Mouse (Mus musculus): Measurements from ENCODE around the gene Stxbp2. TPM values are rescaled to one million over a fixed set of nuclear protein-coding genes. Genes with fewer than 3 reads are reported as not detected.

The Stxbp2 gene
- polyA plus RNA-seq, 1 experiment, result 285 TPM

GRCm38 (mm10) chr8:3625445-3625844 is 5.3 kb upstream of the Stxbp2 start, which contains the start of gene Pcp2:
Gene Pcp2, minus strand, starts transcription at chr8:3625545.
- peaks cover 2% of the 10 kb centered on the region; the same call in 1 of the 2 replicates for H3K4me1 ChIP-seq (ENCODE audit: control insufficient read depth, insufficient read depth, low read length)
- TF ChIP-seq POLR2A (IDR thresholded peaks at IDR 0.05; ENCODE audit: extremely low read depth, insufficient read depth, low read length) (no peak), CTCF (IDR thresholded peaks at IDR 0.05; ENCODE audit: extremely low read depth, insufficient read depth, low read length) (no peak)

GRCm38 (mm10) chr8:3626971-3627370 is 3.8 kb upstream of the Stxbp2 start:
- H3K27ac ChIP-seq (ENCODE audit: insufficient read depth, low read length), result no peak overlapping the region
- H3K4me1 ChIP-seq (ENCODE audit: control insufficient read depth, insufficient read depth, low read length), result peaks cover 2% of the 10 kb centered on the region; the same call in 1 of the 2 replicates
- no peak overlapping the region for H3K4me3 ChIP-seq (ENCODE audit: insufficient read depth, low read length)
- TF ChIP-seq CTCF (IDR thresholded peaks at IDR 0.05; ENCODE audit: extremely low read depth, insufficient read depth, low read length), result no peak
- no peak for TF ChIP-seq POLR2A (IDR thresholded peaks at IDR 0.05; ENCODE audit: extremely low read depth, insufficient read depth, low read length)

More at GRCm38 (mm10) chr8:3625445-3625844, 5.3 kb upstream of the Stxbp2 start, which contains the start of gene Pcp2:
- Histone ChIP-seq H3K27ac (ENCODE audit: insufficient read depth, low read length) (no peak within 1 kb of the TSS), H3K4me3 (ENCODE audit: insufficient read depth, low read length) (no peak within 1 kb of the TSS)

- H3K4me1 ChIP-seq (ENCODE audit: control insufficient read depth, insufficient read depth, low read length), result no peaks in the 10 kb centered on the region
- no peak for TF ChIP-seq POLR2A (IDR thresholded peaks at IDR 0.05; ENCODE audit: extremely low read depth, insufficient read depth, low read length)
- peak; percentile 38; the same call in 1 of the 2 replicates for TF ChIP-seq CTCF (IDR thresholded peaks at IDR 0.05; ENCODE audit: extremely low read depth, insufficient read depth, low read length)
- no peak overlapping the region for H3K27ac ChIP-seq (ENCODE audit: insufficient read depth, low read length)
- H3K4me3 ChIP-seq (ENCODE audit: insufficient read depth, low read length), result no peak overlapping the region
Measured at GRCm38 (mm10) chr8:3628014-3628413, 2.7 kb upstream of the Stxbp2 start.

GRCm38 (mm10) chr8:3631478-3631875 is 722 bp downstream of the Stxbp2 start:
- TF ChIP-seq POLR2A (IDR thresholded peaks at IDR 0.05; ENCODE audit: extremely low read depth, insufficient read depth, low read length) (no peak), CTCF (IDR thresholded peaks at IDR 0.05; ENCODE audit: extremely low read depth, insufficient read depth, low read length) (no peak)
- Histone ChIP-seq H3K4me1 (ENCODE audit: control insufficient read depth, insufficient read depth, low read length) (no peaks in the 10 kb centered on the region), H3K27ac (ENCODE audit: insufficient read depth, low read length) (no peak overlapping the region), H3K4me3 (ENCODE audit: insufficient read depth, low read length) (peak overlapping the region; percentile 49)

GRCm38 (mm10) chr8:3645804-3646203 is 15.0 kb downstream of the Stxbp2 start:
- no peak for TF ChIP-seq CTCF (IDR thresholded peaks at IDR 0.05; ENCODE audit: extremely low read depth, insufficient read depth, low read length)
- no peak for TF ChIP-seq POLR2A (IDR thresholded peaks at IDR 0.05; ENCODE audit: extremely low read depth, insufficient read depth, low read length)

GRCm38 (mm10) chr8:3646824-3647531 is 16.2 kb downstream of the Stxbp2 start:
- Histone ChIP-seq H3K4me1 (ENCODE audit: control insufficient read depth, insufficient read depth, low read length) (no peaks in the 10 kb centered on the region), H3K27ac (ENCODE audit: insufficient read depth, low read length) (no peak overlapping the region), H3K4me3 (ENCODE audit: insufficient read depth, low read length) (no peak overlapping the region)
- no peak for TF ChIP-seq CTCF (IDR thresholded peaks at IDR 0.05; ENCODE audit: extremely low read depth, insufficient read depth, low read length)
- TF ChIP-seq POLR2A (IDR thresholded peaks at IDR 0.05; ENCODE audit: extremely low read depth, insufficient read depth, low read length), result no peak

More at GRCm38 (mm10) chr8:3645804-3646203, 15.0 kb downstream of the Stxbp2 start:
- H3K4me3 ChIP-seq (ENCODE audit: insufficient read depth, low read length), result no peak overlapping the region
- H3K4me1 ChIP-seq (ENCODE audit: control insufficient read depth, insufficient read depth, low read length), result no peaks in the 10 kb centered on the region
- no peak overlapping the region for H3K27ac ChIP-seq (ENCODE audit: insufficient read depth, low read length)

GRCm38 (mm10) chr8:3647561-3647960 is 16.8 kb downstream of the Stxbp2 start:
- Histone ChIP-seq H3K4me1 (ENCODE audit: control insufficient read depth, insufficient read depth, low read length) (no peaks in the 10 kb centered on the region), H3K4me3 (ENCODE audit: insufficient read depth, low read length) (no peak overlapping the region), H3K27ac (ENCODE audit: insufficient read depth, low read length) (no peak overlapping the region)
- TF ChIP-seq POLR2A (IDR thresholded peaks at IDR 0.05; ENCODE audit: extremely low read depth, insufficient read depth, low read length) (no peak), CTCF (IDR thresholded peaks at IDR 0.05; ENCODE audit: extremely low read depth, insufficient read depth, low read length) (no peak)

- Histone ChIP-seq H3K4me3 (ENCODE audit: insufficient read depth, low read length) (no peak overlapping the region), H3K4me1 (ENCODE audit: control insufficient read depth, insufficient read depth, low read length) (no peaks in the 10 kb centered on the region), H3K27ac (ENCODE audit: insufficient read depth, low read length) (no peak overlapping the region)
- TF ChIP-seq POLR2A (IDR thresholded peaks at IDR 0.05; ENCODE audit: extremely low read depth, insufficient read depth, low read length) (no peak), CTCF (IDR thresholded peaks at IDR 0.05; ENCODE audit: extremely low read depth, insufficient read depth, low read length) (no peak)
Measured at GRCm38 (mm10) chr8:3648268-3648667, 17.5 kb downstream of the Stxbp2 start.

- H3K27ac ChIP-seq (ENCODE audit: insufficient read depth, low read length), result no peak overlapping the region
- no peak overlapping the region for H3K4me3 ChIP-seq (ENCODE audit: insufficient read depth, low read length)
- H3K4me1 ChIP-seq (ENCODE audit: control insufficient read depth, insufficient read depth, low read length), result no peaks in the 10 kb centered on the region
- TF ChIP-seq CTCF (IDR thresholded peaks at IDR 0.05; ENCODE audit: extremely low read depth, insufficient read depth, low read length), result no peak
- no peak for TF ChIP-seq POLR2A (IDR thresholded peaks at IDR 0.05; ENCODE audit: extremely low read depth, insufficient read depth, low read length)
Measured at GRCm38 (mm10) chr8:3648990-3649389, 18.2 kb downstream of the Stxbp2 start.

- no peak overlapping the region for H3K4me3 ChIP-seq (ENCODE audit: insufficient read depth, low read length)
- no peaks in the 10 kb centered on the region for H3K4me1 ChIP-seq (ENCODE audit: control insufficient read depth, insufficient read depth, low read length)
- no peak overlapping the region for H3K27ac ChIP-seq (ENCODE audit: insufficient read depth, low read length)
- TF ChIP-seq CTCF (IDR thresholded peaks at IDR 0.05; ENCODE audit: extremely low read depth, insufficient read depth, low read length), result no peak
- TF ChIP-seq POLR2A (IDR thresholded peaks at IDR 0.05; ENCODE audit: extremely low read depth, insufficient read depth, low read length), result no peak
Measured at GRCm38 (mm10) chr8:3652845-3653244, 22.1 kb downstream of the Stxbp2 start.
